Mouse (Mus musculus): ENCODE measurements around the gene Ppil2.

The Ppil2 gene

GRCm38 (mm10) chr16:17102630-17103220 is 8.3 kb downstream of the Ppil2 start:
- in situ Hi-C loops (cut with MboI), result no loop called here

GRCm38 (mm10) chr16:17096938-17097337 is 14.1 kb downstream of the Ppil2 start:
- in situ Hi-C loops (cut with MboI), result no loop called here

GRCm38 (mm10) chr16:17088346-17088745 is 22.7 kb downstream of the Ppil2 start:
- in situ Hi-C loops (cut with MboI), result no loop called here

GRCm38 (mm10) chr16:17086669-17087193 is 24.3 kb downstream of the Ppil2 start:
- in situ Hi-C loops (cut with MboI), result no loop called here

GRCm38 (mm10) chr16:17086241-17086640 is 24.8 kb downstream of the Ppil2 start:
- in situ Hi-C loops (cut with MboI), result no loop called here

- in situ Hi-C loops (cut with MboI), result no loop called here
These were observed 25.4 kb downstream of the Ppil2 start for GRCm38 (mm10) chr16:17085636-17086035.

- in situ Hi-C loops (cut with MboI), result no loop called here
These were observed 28.8 kb downstream of the Ppil2 start for GRCm38 (mm10) chr16:17082121-17082792.

GRCm38 (mm10) chr16:17078101-17078500 is 33.0 kb downstream of the Ppil2 start:
- in situ Hi-C loops (cut with MboI), result no loop called here

GRCm38 (mm10) chr16:17076869-17077268 is 34.2 kb downstream of the Ppil2 start:
- in situ Hi-C loops (cut with MboI), result no loop called here

- in situ Hi-C loops (cut with MboI), result no loop called here
These were observed 34.8 kb downstream of the Ppil2 start for GRCm38 (mm10) chr16:17076301-17076700.

- in situ Hi-C loops (cut with MboI), result no loop called here
These were observed 38.1 kb downstream of the Ppil2 start for GRCm38 (mm10) chr16:17073000-17073399.

GRCm38 (mm10) chr16:17070716-17071115 is 40.3 kb downstream of the Ppil2 start:
- in situ Hi-C loops (cut with MboI), result no loop called here

- in situ Hi-C loops (cut with MboI), result no loop called here
These were observed 41.3 kb downstream of the Ppil2 start, which contains the start of gene Ypel1 for GRCm38 (mm10) chr16:17069511-17070443. Ypel1 (plus strand) TSS chr16:17069696.

- in situ Hi-C loops (cut with MboI), result no loop called here
These were observed 43.5 kb downstream of the Ppil2 start for GRCm38 (mm10) chr16:17067552-17067951.

GRCm38 (mm10) chr16:17062338-17062737 is 48.7 kb downstream of the Ppil2 start:
- in situ Hi-C loops (cut with MboI), result no loop called here

GRCm38 (mm10) chr16:17055584-17055983 is 55.5 kb downstream of the Ppil2 start:
- in situ Hi-C loops (cut with MboI), result no loop called here

- in situ Hi-C loops (cut with MboI), result no loop called here
These were observed 57.2 kb downstream of the Ppil2 start for GRCm38 (mm10) chr16:17053903-17054302.

GRCm38 (mm10) chr16:17052087-17052486 is 59.0 kb downstream of the Ppil2 start:
- in situ Hi-C loops (cut with MboI), result no loop called here

GRCm38 (mm10) chr16:17049886-17050285 is 61.2 kb downstream of the Ppil2 start:
- in situ Hi-C loops (cut with MboI), result no loop called here

GRCm38 (mm10) chr16:17045287-17045686 is 65.8 kb downstream of the Ppil2 start:
- in situ Hi-C loops (cut with MboI), result no loop called here

GRCm38 (mm10) chr16:17044320-17044719 is 66.7 kb downstream of the Ppil2 start:
- in situ Hi-C loops (cut with MboI), result no loop called here

GRCm38 (mm10) chr16:17041417-17041816 is 69.6 kb downstream of the Ppil2 start:
- in situ Hi-C loops (cut with MboI), result no loop called here
